8 mouse cellular contexts compared by ENCODE assay signal in genomic region chr1:172376758-172377458, GRCm38 (mm10). TPM values are rescaled to one million over a fixed set of nuclear protein-coding genes. Genes with fewer than 3 reads are reported as not detected.
DNase-seq lines count a peak whose midpoint lies in the region; ATAC-seq and TF ChIP-seq lines count a peak whose summit lies in the region.

No protein-coding gene starts in this region.

- peak; percentile 41 for ATAC-seq in frontal cortex, adult (ENCODE audit: low TSS enrichment)
- ATAC-seq in embryonic facial prominence, embryonic 14.5 days (ENCODE audit: low read depth): peak; percentile 20; the same call in 1 of the 2 replicates
- ATAC-seq in hindbrain, embryonic 11.5 days (ENCODE audit: low FRiP score): no peak; the same call in 1 of the 2 replicates
- peak; percentile 61 for ATAC-seq in liver, embryonic 14.5 days (ENCODE audit: insufficient read depth)
- no peak; the same call in 1 of the 2 replicates for ATAC-seq in neural tube, embryonic 14.5 days (ENCODE audit: low read depth)

- peak overlapping the region; percentile 98 for H3K4me3 ChIP-seq in embryonic facial prominence, embryonic 14.5 days (ENCODE audit: low read depth, low read length)
- peak overlapping the region; percentile 62 for H3K4me3 ChIP-seq in hindbrain, embryonic 11.5 days (ENCODE audit: low read depth, low read length)
- peak overlapping the region; percentile 79 to 84 for H3K4me3 ChIP-seq in liver, embryonic 14.5 days (ENCODE audit: insufficient read depth in 1 of 2, low read depth in 2 of 2, low read length in 2 of 2)
- peak overlapping the region; percentile 95 for H3K4me3 ChIP-seq in neural tube, embryonic 14.5 days (ENCODE audit: low read depth, low read length)

- peak overlapping the region; percentile 96 for H3K4me2 ChIP-seq in embryonic facial prominence, embryonic 14.5 days (ENCODE audit: low read depth, low read length)
- peak overlapping the region; percentile 92 for H3K4me2 ChIP-seq in hindbrain, embryonic 11.5 days (replicated peaks; ENCODE audit: low read depth, low read length)
- peak overlapping the region; percentile 75 for H3K4me2 ChIP-seq in liver, embryonic 14.5 days (ENCODE audit: low read depth)
- peak overlapping the region; percentile 99 for H3K4me2 ChIP-seq in neural tube, embryonic 14.5 days (ENCODE audit: low read depth, low read length)

- no peaks in the 10 kb centered on the region for H3K27me3 ChIP-seq in embryonic facial prominence, embryonic 14.5 days (replicated peaks; ENCODE audit: control insufficient read depth, insufficient read depth, low read length)
- no peaks in the 10 kb centered on the region for H3K27me3 ChIP-seq in hindbrain, embryonic 11.5 days (ENCODE audit: control insufficient read depth, insufficient read depth, low read length)
- no peaks in the 10 kb centered on the region for H3K27me3 ChIP-seq in liver, embryonic 14.5 days (ENCODE audit: control insufficient read depth, insufficient read depth, low read length)
- no peaks in the 10 kb centered on the region for H3K27me3 ChIP-seq in neural tube, embryonic 14.5 days (ENCODE audit: control insufficient read depth, insufficient read depth, low read length)

- 3% methylated on average over 52 of the region's 62 CpGs for WGBS in embryonic facial prominence, embryonic 14.5 days
- 3% methylated on average over 60 of the region's 62 CpGs for WGBS in hindbrain, embryonic 11.5 days
- WGBS in liver, embryonic 14.5 days (ENCODE audit: insufficient replicate concordance): 1% methylated on average over 61 of the region's 62 CpGs
- 2% methylated on average over 62 of the region's 62 CpGs for WGBS in neural tube, embryonic 14.5 days

- H3K4me1 ChIP-seq in embryonic facial prominence, embryonic 14.5 days (ENCODE audit: control insufficient read depth, insufficient read depth, low read length): peaks cover 16% of the 10 kb centered on the region
- H3K4me1 ChIP-seq in hindbrain, embryonic 11.5 days (replicated peaks; ENCODE audit: control insufficient read depth, insufficient read depth, low read length): peaks cover 8% of the 10 kb centered on the region; the same call in 1 of the 2 replicates
- H3K4me1 ChIP-seq in liver, embryonic 14.5 days (replicated peaks; ENCODE audit: control insufficient read depth in 2 of 2, insufficient read depth in 2 of 2, low read length in 1 of 2): peaks cover 11 to 13% of the 10 kb centered on the region in 2 experiments
- peaks cover 28% of the 10 kb centered on the region for H3K4me1 ChIP-seq in neural tube, embryonic 14.5 days (ENCODE audit: control insufficient read depth, insufficient read depth, low read length)

- TF ChIP-seq EP300 in liver, embryonic 14.5 days (IDR thresholded peaks at IDR 0.05; ENCODE audit: low read depth): no peak

- TF ChIP-seq CTCF in liver, embryonic 14.5 days (IDR thresholded peaks at IDR 0.05; ENCODE audit: low read depth): no peak

- no peaks in the 10 kb centered on the region for H3K9me3 ChIP-seq in embryonic facial prominence, embryonic 14.5 days (ENCODE audit: control insufficient read depth, low read length)
- no peaks in the 10 kb centered on the region for H3K9me3 ChIP-seq in hindbrain, embryonic 11.5 days (ENCODE audit: control insufficient read depth, low read length)
- H3K9me3 ChIP-seq in liver, embryonic 14.5 days (ENCODE audit: control insufficient read depth, low read length): no peaks in the 10 kb centered on the region
- H3K9me3 ChIP-seq in neural tube, embryonic 14.5 days (ENCODE audit: control insufficient read depth, low read length): no peaks in the 10 kb centered on the region

- H3K27ac ChIP-seq in embryonic facial prominence, embryonic 14.5 days (replicated peaks; ENCODE audit: low read depth, low read length): peak overlapping the region; percentile 68; the same call in 1 of the 2 replicates
- H3K27ac ChIP-seq in hindbrain, embryonic 11.5 days (ENCODE audit: low read depth, low read length): no peak overlapping the region
- peak overlapping the region; percentile 12 for H3K27ac ChIP-seq in liver, embryonic 14.5 days
- H3K27ac ChIP-seq in neural tube, embryonic 14.5 days (ENCODE audit: low read depth, low read length): peak overlapping the region; percentile 67

- H3K36me3 ChIP-seq in embryonic facial prominence, embryonic 14.5 days (ENCODE audit: control insufficient read depth, insufficient read depth, low read length): peaks cover 23% of the 10 kb centered on the region
- H3K36me3 ChIP-seq in hindbrain, embryonic 11.5 days (ENCODE audit: control insufficient read depth, insufficient read depth, low read length): 0 out of 2 replicates have a peak, but pooled peaks cover 3% of the 10 kb centered on the region
- H3K36me3 ChIP-seq in liver, embryonic 14.5 days (replicated peaks; ENCODE audit: control insufficient read depth, insufficient read depth, low read depth): peaks cover 5% of the 10 kb centered on the region; the same call in 1 of the 2 replicates
- H3K36me3 ChIP-seq in neural tube, embryonic 14.5 days (ENCODE audit: control insufficient read depth, insufficient read depth, low read length): no peaks in the 10 kb centered on the region

- DNase-seq in frontal cortex, adult 2 months (ENCODE audit: extremely low spot score in 1 of 2, low spot score in 1 of 2): no peak
- peak; percentile 31 to 34 for DNase-seq in CD8-positive naive resting alpha-beta T cell, adult 2 months (ENCODE audit: low read depth in 2 of 2, low spot score in 2 of 2)
- no peak for DNase-seq in embryonic facial prominence, embryonic 14.5 days (ENCODE audit: low spot score)
- peak; percentile 29 for DNase-seq in hindbrain, embryonic 11.5 days (ENCODE audit: low spot score)
- no peak for DNase-seq in liver, embryonic 14.5 days (ENCODE audit: low read depth in 3 of 3, low spot score in 3 of 3)
- no peak for DNase-seq in frontal cortex, postnatal 10 days (ENCODE audit: low spot score in 2 of 2)

- peak overlapping the region; percentile 86 for H3K9ac ChIP-seq in embryonic facial prominence, embryonic 14.5 days (ENCODE audit: low read depth, low read length)
- H3K9ac ChIP-seq in hindbrain, embryonic 11.5 days (ENCODE audit: low read depth, low read length): peak overlapping the region; percentile 59
- H3K9ac ChIP-seq in liver, embryonic 14.5 days (replicated peaks): peak overlapping the region; percentile 69
- peak overlapping the region; percentile 78 for H3K9ac ChIP-seq in neural tube, embryonic 14.5 days (replicated peaks; ENCODE audit: low read depth, low read length)

RNA-seq across cellular contexts. Expression of gene Pigm, which starts 0.6 kb away (rescaled TPM):
- polyA plus RNA-seq in frontal cortex, adult 2 months (2012; rRNA removed): 6.6 and 7.2 TPM in 2 replicates
- polyA plus RNA-seq in embryonic facial prominence, embryonic 14.5 days (2014; fragmentation: Nextera tagmentation; extraction: Ambion mirVana): 6.9 and 7.2 TPM in 2 replicates
- 11.0 and 11.8 TPM in 2 replicates for polyA plus RNA-seq in hindbrain, embryonic 11.5 days (2014; fragmentation: Nextera tagmentation; extraction: Ambion mirVana)
- 3.8 and 4.1 TPM in 2 replicates for polyA plus RNA-seq in liver, embryonic 14.5 days (2012; rRNA removed)
- polyA plus RNA-seq in liver, embryonic 14.5 days (2014; fragmentation: Nextera tagmentation; extraction: Ambion mirVana): 2.3 and 2.6 TPM in 2 replicates
- polyA plus RNA-seq in neural tube, embryonic 14.5 days (2014; fragmentation: Nextera tagmentation; extraction: Ambion mirVana): 5.2 and 6.1 TPM in 2 replicates

RNA-seq across cellular contexts. Expression of gene Kcnj10, which starts 35.9 kb away (rescaled TPM):
- 112 and 122 TPM in 2 replicates for polyA plus RNA-seq in frontal cortex, adult 2 months (2012; rRNA removed)
- 0.18 and 0.28 TPM in 2 replicates for polyA plus RNA-seq in embryonic facial prominence, embryonic 14.5 days (2014; fragmentation: Nextera tagmentation; extraction: Ambion mirVana)
- 0.73 TPM in 2 replicates for polyA plus RNA-seq in hindbrain, embryonic 11.5 days (2014; fragmentation: Nextera tagmentation; extraction: Ambion mirVana)
- 0.17 and 0.18 TPM in 2 replicates for polyA plus RNA-seq in liver, embryonic 14.5 days (2012; rRNA removed)
- 0.04 and 0.08 TPM in 2 replicates for polyA plus RNA-seq in liver, embryonic 14.5 days (2014; fragmentation: Nextera tagmentation; extraction: Ambion mirVana)
- 2.3 and 2.6 TPM in 2 replicates for polyA plus RNA-seq in neural tube, embryonic 14.5 days (2014; fragmentation: Nextera tagmentation; extraction: Ambion mirVana)

RNA-seq across cellular contexts. Expression of gene Kcnj9, which starts 47.8 kb away (rescaled TPM):
- 102 and 111 TPM in 2 replicates for polyA plus RNA-seq in frontal cortex, adult 2 months (2012; rRNA removed)
- 0.06 TPM in 1 of 2 replicates, not detected in the other for polyA plus RNA-seq in embryonic facial prominence, embryonic 14.5 days (2014; fragmentation: Nextera tagmentation; extraction: Ambion mirVana)
- polyA plus RNA-seq in hindbrain, embryonic 11.5 days (2014; fragmentation: Nextera tagmentation; extraction: Ambion mirVana): 0.17 and 0.46 TPM in 2 replicates
- 0.02 and 0.05 TPM in 2 replicates for polyA plus RNA-seq in liver, embryonic 14.5 days (2012; rRNA removed)
- not detected in 2 replicates for polyA plus RNA-seq in liver, embryonic 14.5 days (2014; fragmentation: Nextera tagmentation; extraction: Ambion mirVana)
- polyA plus RNA-seq in neural tube, embryonic 14.5 days (2014; fragmentation: Nextera tagmentation; extraction: Ambion mirVana): 1.3 and 2.7 TPM in 2 replicates

Comparison
In these comparisons a context has a peak if more than half of its experiments do, and no peak if none do; other contexts are left out.
1. ATAC-seq: peak in frontal cortex, adult (single experiment), embryonic facial prominence, embryonic 14.5 days (single experiment) and liver, embryonic 14.5 days (single experiment); none in hindbrain, embryonic 11.5 days (single experiment) and neural tube, embryonic 14.5 days (single experiment).
2. DNase-seq: peak in CD8-positive naive resting alpha-beta T cell, adult 2 months (2 of 2) and hindbrain, embryonic 11.5 days (single experiment); none in frontal cortex, adult 2 months (0 of 2), embryonic facial prominence, embryonic 14.5 days (single experiment), liver, embryonic 14.5 days (0 of 3) and frontal cortex, postnatal 10 days (0 of 2).
3. RNA of gene Kcnj10, which starts 35.9 kb away (polyA plus RNA-seq): 112 to 122 TPM in frontal cortex, adult 2 months; 2.3 to 2.6 TPM in neural tube, embryonic 14.5 days, 0.73 TPM in hindbrain, embryonic 11.5 days, 0.18 to 0.28 TPM in embryonic facial prominence, embryonic 14.5 days and 0.04 to 0.18 TPM in liver, embryonic 14.5 days; every median in the first group is over 10 times any median in the second.
4. RNA of gene Kcnj9, which starts 47.8 kb away (polyA plus RNA-seq): 102 to 111 TPM in frontal cortex, adult 2 months; 1.3 to 2.7 TPM in neural tube, embryonic 14.5 days, 0.17 to 0.46 TPM in hindbrain, embryonic 11.5 days, 0.06 TPM in embryonic facial prominence, embryonic 14.5 days and 0.02 to 0.05 TPM in liver, embryonic 14.5 days; every median in the first group is over 10 times any median in the second.
5. Peak in every context shown above with its lines, with median percentiles within 50 percentile points of each other: H3K4me2 ChIP-seq, H3K4me3 ChIP-seq and H3K9ac ChIP-seq.